Mouse (Mus musculus) spleen, adult 2 months (tissue): Measurements from ENCODE around the gene B3glct.

Experiments used
- CTCF ChIP-seq: fragments of 200-500 bp; IDR thresholded peaks from 2 replicates; pipeline ENCODE4 v1.5.1; 2011; ENCODE audit warnings: mild to moderate bottlenecking, inconsistent platforms; ENCODE audit not compliant: insufficient read depth, insufficient read length, insufficient replicate concordance; ENCODE audit errors: extremely low read depth
- POLR2A ChIP-seq: fragments of 200-500 bp; IDR thresholded peaks from 2 replicates; pipeline ENCODE4 v1.6.1; 2011; ENCODE audit warnings: low read depth, low read length, inconsistent platforms

DNA sequence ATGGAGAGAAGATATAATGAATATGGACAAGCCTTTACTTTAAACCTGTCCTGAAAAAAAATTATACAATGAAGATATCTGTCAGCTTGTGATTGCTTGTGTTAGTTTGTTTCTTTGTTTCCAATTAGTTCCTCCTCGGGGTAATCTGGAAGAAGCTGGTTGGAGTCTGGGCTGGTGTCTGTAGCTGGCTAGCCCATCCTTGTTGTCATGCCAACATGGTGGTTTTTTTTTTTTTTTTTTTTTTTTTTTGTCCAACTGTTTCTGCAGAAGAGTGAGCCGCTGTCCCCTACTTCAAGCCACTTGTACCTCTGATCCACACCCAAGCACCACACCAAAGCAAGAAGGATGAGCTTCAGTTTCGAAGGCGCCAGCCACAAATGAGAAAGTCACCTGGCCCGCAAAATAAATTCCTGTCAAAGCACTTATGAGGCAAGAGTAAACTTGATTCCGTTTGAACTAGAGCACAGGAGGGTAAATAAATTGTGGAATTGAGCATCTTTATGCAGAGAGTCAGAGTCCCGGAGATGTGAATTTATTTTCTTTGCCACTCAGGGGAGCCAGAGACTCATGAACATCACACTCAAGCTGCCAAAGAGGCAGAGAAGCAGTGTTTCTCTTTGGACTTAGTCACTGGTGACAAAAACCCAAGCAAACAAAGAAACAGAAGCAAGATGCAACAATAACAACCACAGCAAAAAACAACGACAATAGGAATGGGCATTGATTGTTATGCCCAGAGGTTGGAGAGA is 30.5 kb upstream of the B3glct start:
- TF ChIP-seq POLR2A = no peak
- no peak for TF ChIP-seq CTCF
